Mouse (Mus musculus) ES-Bruce4 (cell line): ENCODE measurements around the gene Fis1. TPM values are rescaled to one million over a fixed set of nuclear protein-coding genes. Genes with fewer than 3 reads are reported as not detected.

Experiments used
- H3K27ac ChIP-seq: 2 replicates; pipeline ENCODE4 v1.5.1; 2012; ENCODE audit warnings: low read length, inconsistent platforms; ENCODE audit not compliant: insufficient read depth
- H3K27me3 ChIP-seq: 2 replicates; pipeline ENCODE4 v1.6.1; 2012; ENCODE audit warnings: mild to moderate bottlenecking, low read length, inconsistent platforms; ENCODE audit not compliant: control insufficient read depth, poor library complexity, insufficient read depth, severe bottlenecking
- H3K36me3 ChIP-seq: 2 replicates; pipeline ENCODE4 v1.6.1; 2012; ENCODE audit warnings: inconsistent platforms, mild to moderate bottlenecking, low read length, moderate library complexity; ENCODE audit not compliant: control insufficient read depth, poor library complexity, insufficient read depth, severe bottlenecking
- H3K4me1 ChIP-seq: one replicate; pipeline ENCODE4 v1.8.1; 2011; ENCODE audit warnings: low read length; ENCODE audit not compliant: control insufficient read depth, insufficient read depth
- H3K4me3 ChIP-seq: 2 replicates; pipeline ENCODE4 v1.5.1; 2011; ENCODE audit warnings: low read depth, mild to moderate bottlenecking, low read length
- H3K9ac ChIP-seq: 2 replicates; pipeline ENCODE4 v1.6.1; 2012; ENCODE audit warnings: low read depth, mild to moderate bottlenecking, inconsistent platforms; ENCODE audit not compliant: poor library complexity, severe bottlenecking
- H3K9me3 ChIP-seq: replicated peaks from 2 replicates; pipeline ENCODE4 v1.6.1; 2012; ENCODE audit warnings: mild to moderate bottlenecking, low read length, inconsistent platforms; ENCODE audit not compliant: control insufficient read depth, poor library complexity, insufficient read depth, severe bottlenecking
- CTCF ChIP-seq: IDR thresholded peaks from one replicate; pipeline ENCODE4 v1.8.1; 2011; ENCODE audit warnings: low read depth, low read length
- EP300 ChIP-seq: IDR thresholded peaks from 2 replicates; pipeline ENCODE4 v1.6.1; 2011; ENCODE audit warnings: low read depth, low read length; ENCODE audit not compliant: insufficient read depth
- POLR2A ChIP-seq: IDR thresholded peaks from one replicate; pipeline ENCODE4 v1.8.1; 2011; ENCODE audit warnings: low read length; ENCODE audit not compliant: insufficient read depth
- polyA plus RNA-seq: library from polyadenylated mRNA; stranded (reverse); fragments of >200 nt; gene quantifications from 2 replicates; pipeline ENCODE4 v1.2.4, GENCODE M21; 2011; ENCODE audit warnings: low read depth; ENCODE audit not compliant: missing spikeins, insufficient read depth, insufficient read length

Fis1 gene
- polyA plus RNA-seq, 1 experiment = 87.8 TPM

- Histone ChIP-seq H3K36me3 (no peaks in the 10 kb centered on the region), H3K27ac (no peak overlapping the region), H3K9ac (peak overlapping the region; percentile 32; the same call in 1 of the 2 replicates), H3K4me1 (peaks cover 7% of the 10 kb centered on the region), H3K4me3 (no peak overlapping the region), H3K9me3 (no peaks in the 10 kb centered on the region), H3K27me3 (no peaks in the 10 kb centered on the region)
- TF ChIP-seq CTCF = peak; percentile 75
- TF ChIP-seq POLR2A = no peak
- no peak for TF ChIP-seq EP300
Observed at GRCm38 (mm10) chr5:136929073-136929472, 24.0 kb upstream of the Fis1 start.

- Histone ChIP-seq H3K27me3 (no peaks in the 10 kb centered on the region), H3K4me1 (peaks cover 10% of the 10 kb centered on the region), H3K27ac (no peak overlapping the region), H3K9me3 (no peaks in the 10 kb centered on the region), H3K4me3 (no peak overlapping the region), H3K9ac (no peak overlapping the region), H3K36me3 (no peaks in the 10 kb centered on the region)
- no peak for TF ChIP-seq CTCF
- no peak for TF ChIP-seq EP300
- TF ChIP-seq POLR2A = no peak
Observed at GRCm38 (mm10) chr5:136931896-136932295, 21.2 kb upstream of the Fis1 start.

GRCm38 (mm10) chr5:136932956-136933355 lies 20.1 kb upstream of the Fis1 start:
- no peaks in the 10 kb centered on the region for H3K27me3 ChIP-seq
- peaks cover 15% of the 10 kb centered on the region for H3K4me1 ChIP-seq
- no peak overlapping the region for H3K27ac ChIP-seq
- no peaks in the 10 kb centered on the region for H3K9me3 ChIP-seq
- no peak for TF ChIP-seq POLR2A
- no peak for TF ChIP-seq EP300
- TF ChIP-seq CTCF = no peak
- no peak overlapping the region for H3K9ac ChIP-seq
- H3K36me3 ChIP-seq = no peaks in the 10 kb centered on the region
- no peak overlapping the region for H3K4me3 ChIP-seq

DNA sequence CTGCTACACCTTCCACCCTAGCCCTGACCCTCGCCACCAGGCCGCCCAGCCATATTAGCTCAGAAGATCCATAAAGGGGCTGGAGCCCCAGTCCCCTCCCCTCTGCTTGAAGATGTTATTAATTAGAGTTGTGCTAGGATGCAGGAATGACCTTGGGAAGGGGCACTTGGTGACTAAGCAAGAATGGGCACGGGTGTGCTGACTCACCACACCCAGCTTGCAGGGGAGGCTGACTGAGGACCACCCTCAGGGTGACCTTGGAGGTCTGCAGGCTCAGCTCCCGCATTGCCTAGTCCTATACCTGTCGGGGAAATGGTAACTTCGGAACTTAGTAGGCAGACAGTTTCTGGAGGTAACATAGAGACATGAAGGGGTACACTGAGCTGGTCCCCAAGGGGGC lies 19.1 kb upstream of the Fis1 start:
- H3K27ac ChIP-seq = peak overlapping the region; percentile 38
- TF ChIP-seq EP300 = peak; percentile 96
- TF ChIP-seq POLR2A = no peak

DNA sequence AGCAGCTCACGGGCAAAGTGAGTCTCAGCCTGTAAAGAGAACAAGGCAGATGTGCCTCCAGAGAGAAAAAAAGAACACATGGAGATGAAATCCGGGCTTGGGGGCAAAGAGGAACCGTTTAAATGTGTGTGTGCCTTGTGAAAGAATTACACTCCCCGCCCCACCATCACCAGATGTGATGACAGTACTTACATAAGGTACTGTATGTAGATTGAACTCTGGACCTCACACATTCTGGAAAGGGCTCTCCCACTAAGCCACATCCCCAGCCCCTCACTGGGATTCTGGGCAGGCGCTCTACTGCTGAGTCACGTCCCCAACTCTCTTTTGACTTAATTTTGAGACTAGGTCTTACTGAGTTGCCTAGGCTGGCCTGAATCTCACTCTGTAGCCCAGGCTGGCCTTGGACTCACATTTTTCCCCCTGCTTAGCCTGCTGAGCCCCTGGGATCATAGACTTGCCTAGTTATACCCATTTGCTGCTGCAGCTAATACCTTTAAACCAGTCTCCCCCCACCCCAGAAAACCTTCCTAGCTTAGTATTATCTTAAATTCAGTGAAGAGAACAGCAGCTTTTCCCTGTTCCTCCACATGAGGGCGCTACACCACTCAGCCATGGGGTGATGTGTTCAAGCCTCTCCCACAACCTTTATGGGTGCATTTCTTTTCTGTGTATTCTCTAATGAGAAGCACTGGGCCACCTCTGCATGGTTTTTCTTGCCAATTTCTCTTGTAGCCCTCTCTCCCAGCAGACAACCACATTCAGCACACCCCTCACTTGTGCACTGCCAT lies 17.0 kb upstream of the Fis1 start:
- H3K4me1 ChIP-seq = peaks cover 8% of the 10 kb centered on the region
- no peaks in the 10 kb centered on the region; the same call in 1 of the 2 replicates for H3K9me3 ChIP-seq
- no peaks in the 10 kb centered on the region for H3K27me3 ChIP-seq
- TF ChIP-seq EP300 = 0 out of 2 replicates have a peak, but pooled peaks have one; percentile 3
- no peak for TF ChIP-seq POLR2A
- TF ChIP-seq CTCF = peak; percentile 75
- H3K4me3 ChIP-seq = no peak overlapping the region
- peak overlapping the region; percentile 86 for H3K27ac ChIP-seq
- no peaks in the 10 kb centered on the region for H3K36me3 ChIP-seq
- H3K9ac ChIP-seq = no peak overlapping the region

More for the DNA sequence above, 19.1 kb upstream of the Fis1 start:
- Histone ChIP-seq H3K4me1 (peaks cover 15% of the 10 kb centered on the region), H3K9ac (no peak overlapping the region), H3K4me3 (no peak overlapping the region), H3K9me3 (no peaks in the 10 kb centered on the region), H3K27me3 (no peaks in the 10 kb centered on the region), H3K36me3 (no peaks in the 10 kb centered on the region)

DNA sequence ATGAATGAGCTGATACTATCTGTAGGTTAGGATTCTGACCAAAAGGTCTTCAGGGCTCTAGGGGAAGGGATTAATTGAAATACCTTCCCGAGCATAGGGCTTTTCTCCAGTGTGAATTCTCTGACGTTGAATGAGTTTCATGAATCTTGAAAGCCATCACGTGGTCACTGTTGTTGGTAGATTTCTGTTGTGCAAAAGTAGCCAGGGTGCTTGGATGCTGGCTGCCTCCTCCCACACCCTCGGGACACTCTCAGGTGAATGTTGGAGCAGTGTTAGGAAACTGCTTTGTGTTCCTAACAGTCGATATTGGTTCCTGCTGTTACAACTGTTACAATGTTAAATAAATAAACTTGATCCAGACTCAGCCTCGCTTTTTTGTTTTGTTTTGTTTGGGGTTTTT lies 16.3 kb upstream of the Fis1 start:
- Histone ChIP-seq H3K9me3 (no peaks in the 10 kb centered on the region; the same call in 1 of the 2 replicates), H3K4me3 (no peak overlapping the region), H3K4me1 (peaks cover 8% of the 10 kb centered on the region), H3K27me3 (no peaks in the 10 kb centered on the region), H3K36me3 (no peaks in the 10 kb centered on the region), H3K9ac (no peak overlapping the region), H3K27ac (peak overlapping the region; percentile 86)
- TF ChIP-seq CTCF = no peak
- TF ChIP-seq POLR2A = no peak
- peak; percentile 69; the same call in 1 of the 2 replicates for TF ChIP-seq EP300
